Mouse (Mus musculus): ENCODE data around the gene Chst5. TPM values are rescaled to one million over a fixed set of nuclear protein-coding genes. Genes with fewer than 3 reads are reported as not detected.

Chst5 gene
- total RNA-seq, 2 experiments from 2014 or later, result 0.36 to 0.57 TPM

Other genes with a start within 250 kb of the Chst5 start
- not detected for gene Ctrb1, start 219.4 kb downstream of the Chst5 start, total RNA-seq (2021)
- gene Bcar1, start 166.6 kb downstream of the Chst5 start, total RNA-seq (2021), result 10 to 100 TPM; 51.8 to 53.9 TPM
- 10 to 100 TPM; 76.9 to 78.2 TPM for gene Cfdp1, start 56.2 kb downstream of the Chst5 start, total RNA-seq (2021)
- 1 to 10 TPM; 2.9 to 4.4 TPM for gene Tmem170, start 33.7 kb downstream of the Chst5 start, total RNA-seq (2021)
- gene Tmem231, start 23.4 kb upstream of the Chst5 start, total RNA-seq (2021), result 10 to 100 TPM; 10.6 to 13.1 TPM
- 100 to 1,000 TPM; 201 to 216 TPM for gene Gabarapl2, start 30.3 kb upstream of the Chst5 start, total RNA-seq (2021)
- 1 to 10 TPM; 4.0 to 8.0 TPM for gene Adat1, start 81.9 kb upstream of the Chst5 start, total RNA-seq (2021)
- gene Kars, start 100.9 kb upstream of the Chst5 start, total RNA-seq (2021), result 10 to 100 TPM; 68.6 to 73.2 TPM
- gene Terf2ip, start 101.0 kb upstream of the Chst5 start, total RNA-seq (2021), result 10 to 100 TPM; 36.2 to 37.8 TPM
- not detected for gene Gm6793, start 104.6 kb upstream of the Chst5 start, total RNA-seq (2021)